Mouse (Mus musculus): Measurements from ENCODE around the gene Tlr4.

The Tlr4 gene

GRCm38 (mm10) chr4:66894981-66895380, 67.6 kb downstream of the Tlr4 start:
- no peak for DNase-seq (ENCODE audit: low read depth, low spot score)

- no peak for DNase-seq (ENCODE audit: low read depth, low spot score)
Measured at GRCm38 (mm10) chr4:66900126-66900525, 72.7 kb downstream of the Tlr4 start.

- DNase-seq (ENCODE audit: low read depth, low spot score) = no peak
Measured at GRCm38 (mm10) chr4:66901498-66901897, 74.1 kb downstream of the Tlr4 start.

DNA sequence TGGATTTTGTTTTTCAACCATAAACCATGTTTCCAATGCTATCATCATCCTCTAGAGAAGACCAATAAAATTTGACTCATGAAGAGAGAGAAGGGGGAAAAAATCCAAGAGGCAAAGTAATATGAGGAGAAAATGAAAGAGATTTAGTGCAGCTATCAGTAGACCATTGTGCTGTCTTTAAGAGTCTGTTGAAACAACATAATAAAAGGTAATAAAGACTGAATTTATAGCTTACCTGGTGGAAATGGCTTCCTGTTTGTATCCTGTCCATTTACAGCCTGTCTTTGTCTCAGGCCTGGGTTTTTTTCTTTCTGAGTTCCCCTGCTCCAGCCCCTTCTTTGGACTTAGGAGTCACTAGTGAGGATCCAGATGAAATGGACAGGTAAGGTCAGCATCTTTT, 81.0 kb downstream of the Tlr4 start:
- DNase-seq (ENCODE audit: low read depth, low spot score) = no peak

GRCm38 (mm10) chr4:66919630-66920372, 92.4 kb downstream of the Tlr4 start:
- no peak for DNase-seq (ENCODE audit: low read depth, low spot score)

DNA sequence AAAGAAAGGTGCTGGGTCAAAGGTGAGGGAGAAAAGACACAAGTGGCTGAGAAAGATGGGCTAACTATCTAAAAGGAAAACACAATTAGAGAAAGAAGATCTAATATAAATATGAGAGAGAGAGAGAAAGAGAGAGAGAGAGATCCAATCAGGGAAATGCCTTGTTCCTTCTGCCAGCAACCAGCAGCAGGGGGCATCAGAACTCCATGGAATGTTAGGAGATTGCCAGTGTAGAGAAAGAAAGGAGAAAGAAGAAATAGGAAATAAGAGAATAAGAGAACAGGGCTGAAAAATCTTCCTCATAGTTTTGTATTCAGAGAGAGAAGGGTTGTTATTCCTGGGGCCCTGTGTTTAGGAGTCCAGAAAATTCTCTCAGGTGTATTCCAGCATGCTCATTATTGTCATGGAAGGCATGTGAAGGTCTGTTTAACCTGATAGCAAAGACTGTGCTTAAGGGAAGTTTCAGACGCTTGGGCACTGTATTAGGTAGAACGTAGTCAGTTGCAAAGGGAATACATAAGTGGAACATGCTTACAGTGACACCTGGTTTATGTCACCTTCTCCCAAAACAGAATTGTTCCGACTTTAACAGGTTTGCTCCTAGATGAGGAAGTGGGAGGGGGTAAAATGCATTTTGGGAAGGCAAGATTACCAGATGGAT, 96.4 kb downstream of the Tlr4 start:
- DNase-seq (ENCODE audit: low read depth, low spot score) = peak; percentile 32

GRCm38 (mm10) chr4:66926066-66926465, 98.7 kb downstream of the Tlr4 start:
- DNase-seq (ENCODE audit: low read depth, low spot score) = no peak

DNA sequence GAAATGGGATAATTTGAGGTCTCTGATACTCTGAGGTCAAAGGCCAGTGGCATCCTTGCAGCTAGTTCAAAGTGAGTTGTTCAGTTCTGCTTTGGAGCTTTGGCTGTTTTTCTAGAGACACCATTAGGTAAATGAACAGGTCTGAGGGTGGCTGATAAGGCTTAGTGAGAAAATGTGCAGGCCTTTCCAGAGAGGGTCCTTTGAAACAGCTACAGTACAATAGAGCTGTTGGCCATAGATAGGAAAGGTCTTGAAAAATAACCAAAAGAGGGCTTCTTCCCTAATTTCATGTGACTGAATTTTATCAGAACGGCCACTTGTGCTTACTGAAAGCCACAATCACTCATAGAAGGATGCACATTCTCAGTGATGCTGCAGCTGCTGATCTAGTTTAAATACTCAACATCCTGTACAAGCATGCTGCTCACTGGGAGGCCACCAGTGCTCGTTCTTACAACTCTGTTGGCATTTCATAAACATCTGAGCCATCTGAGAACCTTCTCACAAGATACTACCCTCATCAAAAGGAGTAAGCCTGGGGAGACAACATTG, 100.2 kb downstream of the Tlr4 start:
- DNase-seq (ENCODE audit: low read depth, low spot score) = no peak

DNA sequence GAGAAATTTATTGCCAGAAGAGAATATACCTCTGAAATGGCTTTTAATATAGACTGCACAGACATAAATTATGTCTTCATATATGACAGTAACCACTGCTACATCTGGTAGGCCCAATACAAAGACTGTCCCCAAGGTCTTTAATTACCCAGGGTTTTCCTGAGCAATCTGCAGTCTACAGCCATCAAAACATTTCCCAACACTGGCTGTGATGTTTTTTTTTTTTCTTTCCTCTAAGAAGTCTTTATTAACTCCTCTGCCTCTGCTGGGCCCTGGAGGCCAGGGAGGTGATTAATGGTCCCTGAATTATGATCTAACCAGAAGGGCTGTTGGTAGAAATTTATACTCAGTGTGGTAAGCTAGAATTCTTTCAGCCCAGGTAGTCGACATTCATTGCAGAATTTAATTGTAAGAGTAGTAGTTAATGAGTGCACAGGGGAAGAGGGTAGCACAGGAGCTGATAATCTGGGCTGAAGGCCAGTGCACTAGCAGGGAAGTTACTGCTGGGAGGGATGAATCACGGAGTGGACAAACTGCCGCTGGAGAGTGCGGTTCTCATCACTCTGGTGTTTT, 111.2 kb downstream of the Tlr4 start:
- DNase-seq (ENCODE audit: low read depth, low spot score) = no peak

DNA sequence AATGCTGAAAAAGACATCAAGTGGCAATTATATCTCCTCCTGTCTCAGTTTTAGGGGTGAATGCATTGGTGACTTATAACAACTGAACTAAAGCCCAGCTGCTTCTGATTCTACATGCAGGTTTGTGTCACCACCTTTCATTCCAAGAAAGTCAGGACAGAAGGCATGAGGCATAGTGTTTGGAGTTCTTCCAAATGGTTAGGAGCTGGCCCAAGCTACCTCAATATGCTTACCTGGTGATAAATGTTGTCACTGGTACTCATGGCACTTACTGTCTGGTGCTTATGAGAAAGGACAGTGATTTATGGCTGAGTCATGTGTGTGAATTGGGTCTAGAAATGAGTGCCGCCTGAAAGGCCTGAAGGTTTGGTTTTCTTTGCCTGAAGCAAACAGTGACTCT, 114.5 kb downstream of the Tlr4 start:
- DNase-seq (ENCODE audit: low read depth, low spot score) = no peak

DNA sequence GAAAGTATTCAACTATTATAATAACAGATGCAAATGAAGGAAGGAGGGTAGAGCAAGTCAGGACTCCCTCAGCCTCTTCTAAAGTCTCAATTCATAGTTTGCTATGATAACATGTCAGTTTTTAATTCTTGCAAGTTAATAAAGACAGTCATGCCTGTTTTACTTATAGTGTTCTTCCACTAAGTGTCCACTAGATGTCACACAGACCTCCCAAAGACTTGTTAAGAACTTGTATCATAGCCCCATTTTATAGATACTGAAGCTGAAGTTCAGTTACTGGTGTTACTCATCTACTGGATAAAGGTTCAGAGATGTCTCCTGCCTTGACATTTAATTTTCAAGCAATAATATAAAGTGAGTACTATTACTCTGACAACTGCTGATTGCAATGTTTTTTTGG, 116.3 kb downstream of the Tlr4 start:
- DNase-seq (ENCODE audit: low read depth, low spot score) = no peak

- no peak for DNase-seq (ENCODE audit: low read depth, low spot score)
Measured at GRCm38 (mm10) chr4:66947657-66948056, 120.3 kb downstream of the Tlr4 start.

DNA sequence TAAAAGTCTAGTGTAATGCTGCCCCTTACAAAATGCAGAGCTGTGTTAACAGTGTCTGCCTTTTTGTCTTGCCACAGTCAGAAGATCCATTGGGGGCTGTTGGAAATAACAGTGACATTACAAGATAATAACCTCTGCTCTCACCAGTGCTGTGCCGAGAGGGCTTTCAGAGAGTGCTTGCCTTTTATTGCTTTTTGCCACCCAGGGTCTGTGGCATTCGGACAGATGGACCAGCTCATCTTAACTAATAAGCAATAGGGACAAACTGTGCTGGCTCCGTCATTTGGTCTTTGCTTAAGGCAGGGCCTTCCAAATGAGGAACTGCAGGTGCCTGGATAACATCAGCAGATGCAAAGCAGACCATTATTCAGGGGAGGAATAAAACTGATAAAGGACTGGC, 147.5 kb downstream of the Tlr4 start:
- DNase-seq (ENCODE audit: low read depth, low spot score) = no peak
